Mouse (Mus musculus) MEL (cell line): ENCODE data around the gene Fbxo48. TPM values are rescaled to one million over a fixed set of nuclear protein-coding genes. Genes with fewer than 3 reads are reported as not detected.

Experiments
- DNase-seq: peaks from one replicate; pipeline ENCODE4 v3.0.0; 2011; ENCODE audit warnings: low read depth, low spot score
- H3K27ac ChIP-seq: 2 replicates; pipeline ENCODE4 v1.5.1; 2012; ENCODE audit warnings: low read depth, mild to moderate bottlenecking, control low read depth, low read length, moderate library complexity; ENCODE audit not compliant: control insufficient read depth
- H3K27me3 ChIP-seq, 2 experiments: fragments of 150-350 bp in 1 of 2; sonication (generic) in 1 of 2; 2 replicates each; pipeline ENCODE4 v1.6.1; 2012; ENCODE audit warnings: low read length in 2 of 2, mild to moderate bottlenecking in 2 of 2, improper control_type of control experiment in 1 of 2, moderate library complexity in 1 of 2; ENCODE audit not compliant: insufficient read depth in 2 of 2, control insufficient read depth in 1 of 2
- H3K36me3 ChIP-seq, 2 experiments: 2 replicates each; pipeline ENCODE4 v1.6.1; 2012 to 2014; ENCODE audit warnings: low read length in 2 of 2, improper control_type of control experiment in 1 of 2, inconsistent platforms in 1 of 2, mild to moderate bottlenecking in 1 of 2; ENCODE audit not compliant: insufficient read depth in 2 of 2, control insufficient read depth in 1 of 2
- H3K4me1 ChIP-seq, 2 experiments: fragments of 150-350 bp in 1 of 2; sonication (generic) in 1 of 2; 2 replicates each; pipeline ENCODE4 v1.6.1; 2012; ENCODE audit warnings: low read length in 2 of 2, improper control_type of control experiment in 1 of 2, mild to moderate bottlenecking in 1 of 2; ENCODE audit not compliant: insufficient read depth in 2 of 2, control insufficient read depth in 1 of 2
- H3K4me3 ChIP-seq, 2 experiments: fragments of 150-350 bp in 1 of 2; sonication (generic) in 1 of 2; 2 replicates each; pipeline ENCODE4 v1.5.1; 2012; ENCODE audit warnings: low read depth in 2 of 2, low read length in 2 of 2, mild to moderate bottlenecking in 2 of 2, moderate library complexity in 2 of 2, control low read depth in 1 of 2, improper control_type of control experiment in 1 of 2; ENCODE audit not compliant: control insufficient read depth in 1 of 2, insufficient read depth in 1 of 2
- H3K79me2 ChIP-seq: 2 replicates; pipeline ENCODE4 v1.6.1; 2012; ENCODE audit warnings: mild to moderate bottlenecking, low read length, moderate library complexity; ENCODE audit not compliant: control insufficient read depth, poor library complexity, insufficient read depth
- H3K9ac ChIP-seq: 2 replicates; pipeline ENCODE4 v1.6.1; 2012; ENCODE audit warnings: low read depth, mild to moderate bottlenecking, control low read depth, low read length, moderate library complexity; ENCODE audit not compliant: control insufficient read depth, poor library complexity, severe bottlenecking
- H3K9me3 ChIP-seq: fragments of 150-350 bp; sonication (generic); replicated peaks from 2 replicates; pipeline ENCODE4 v1.6.1; 2012; ENCODE audit warnings: mild to moderate bottlenecking, low read length, improper control_type of control experiment, moderate library complexity; ENCODE audit not compliant: insufficient read depth
- BHLHE40 ChIP-seq: IDR thresholded peaks from 2 replicates; pipeline ENCODE4 v1.6.1; 2012; ENCODE audit warnings: low read depth, mild to moderate bottlenecking, inconsistent platforms, low read length, improper control_type of control experiment, borderline replicate concordance
- CHD1 ChIP-seq: IDR thresholded peaks from 2 replicates; pipeline ENCODE4 v1.6.1; 2012; ENCODE audit warnings: low read depth, mild to moderate bottlenecking, inconsistent platforms, low read length, improper control_type of control experiment
- CTCF ChIP-seq, 3 experiments: IDR thresholded peaks in 2 of 3; conservative IDR thresholded peaks in 1 of 3; 2 replicates each; pipeline ENCODE4 v1.5.1; 2011 to 2012; ENCODE audit warnings: low read length in 3 of 3, low read depth in 2 of 3, mild to moderate bottlenecking in 2 of 3, improper control_type of control experiment in 1 of 3, inconsistent platforms in 1 of 3, mixed read lengths in 1 of 3, moderate library complexity in 1 of 3; ENCODE audit not compliant: control insufficient read depth in 1 of 3, insufficient read depth in 1 of 3, poor library complexity in 1 of 3, severe bottlenecking in 1 of 3
- E2F4 ChIP-seq: IDR thresholded peaks from 2 replicates; pipeline ENCODE4 v1.6.1; 2011; ENCODE audit warnings: low read depth, low read length, improper control_type of control experiment, borderline replicate concordance
- ELF1 ChIP-seq: IDR thresholded peaks from 2 replicates; pipeline ENCODE4 v1.6.1; 2014; ENCODE audit warnings: low read depth, mild to moderate bottlenecking, inconsistent platforms, low read length, improper control_type of control experiment, moderate library complexity
- EP300 ChIP-seq, 2 experiments: IDR thresholded peaks; 2 replicates each; pipeline ENCODE4 v1.6.1; 2011; ENCODE audit warnings: improper control_type of control experiment in 2 of 2, low read length in 2 of 2, low read depth in 1 of 2, mild to moderate bottlenecking in 1 of 2
- ETS1 ChIP-seq: IDR thresholded peaks from 2 replicates; pipeline ENCODE4 v1.6.1; 2012; ENCODE audit warnings: low read depth, mild to moderate bottlenecking, inconsistent platforms, low read length, improper control_type of control experiment, moderate library complexity
- GABPA ChIP-seq: IDR thresholded peaks from 2 replicates; pipeline ENCODE4 v1.6.1; 2012; ENCODE audit warnings: low read depth, mild to moderate bottlenecking, inconsistent platforms, low read length, improper control_type of control experiment, moderate library complexity
- GATA1 ChIP-seq: IDR thresholded peaks from 2 replicates; pipeline ENCODE4 v1.6.1; 2011; ENCODE audit warnings: low read depth, low read length, improper control_type of control experiment
- HCFC1 ChIP-seq: IDR thresholded peaks from 2 replicates; pipeline ENCODE4 v1.6.1; 2012; ENCODE audit warnings: low read depth, mild to moderate bottlenecking, inconsistent platforms, low read length, improper control_type of control experiment, moderate library complexity
- JUND ChIP-seq: IDR thresholded peaks from 2 replicates; pipeline ENCODE4 v1.6.1; 2011; ENCODE audit warnings: low read depth, mild to moderate bottlenecking, improper control_type of control experiment, low read length
- KAT2A ChIP-seq: conservative IDR thresholded peaks from 2 replicates; pipeline ENCODE4 v1.6.1; 2012; ENCODE audit warnings: low read depth, low read length, improper control_type of control experiment, inconsistent platforms
- MAFK ChIP-seq: IDR thresholded peaks from 2 replicates; pipeline ENCODE4 v1.6.1; 2011; ENCODE audit warnings: low read depth, mild to moderate bottlenecking, low read length, improper control_type of control experiment, borderline replicate concordance
- MAX ChIP-seq: IDR thresholded peaks from 2 replicates; pipeline ENCODE4 v1.6.1; 2011; ENCODE audit warnings: low read length, improper control_type of control experiment
- MAZ ChIP-seq: IDR thresholded peaks from 2 replicates; pipeline ENCODE4 v1.6.1; 2012; ENCODE audit warnings: low read depth, mild to moderate bottlenecking, inconsistent platforms, low read length, improper control_type of control experiment
- MEF2A ChIP-seq: IDR thresholded peaks from 2 replicates; pipeline ENCODE4 v1.6.1; 2014; ENCODE audit warnings: low read depth, mild to moderate bottlenecking, inconsistent platforms, low read length, improper control_type of control experiment; ENCODE audit not compliant: poor library complexity, insufficient replicate concordance, severe bottlenecking; ENCODE audit errors: extremely low read depth
- MXI1 ChIP-seq: IDR thresholded peaks from 2 replicates; pipeline ENCODE4 v1.6.1; 2011; ENCODE audit warnings: mild to moderate bottlenecking, low read depth, low read length, improper control_type of control experiment
- MYB ChIP-seq: IDR thresholded peaks from 2 replicates; pipeline ENCODE4 v1.6.1; 2011; ENCODE audit warnings: mild to moderate bottlenecking, low read depth, low read length, improper control_type of control experiment
- MYC ChIP-seq: IDR thresholded peaks from 2 replicates; pipeline ENCODE4 v1.6.1; 2011; ENCODE audit warnings: low read depth, mild to moderate bottlenecking, low read length, improper control_type of control experiment, moderate library complexity
- NELFE ChIP-seq: IDR thresholded peaks from 2 replicates; pipeline ENCODE4 v1.6.1; 2011; ENCODE audit warnings: low read depth, low read length, improper control_type of control experiment
- NRF1 ChIP-seq: IDR thresholded peaks from 2 replicates; pipeline ENCODE4 v1.6.1; 2014; ENCODE audit warnings: low read depth, mild to moderate bottlenecking, inconsistent platforms, low read length, improper control_type of control experiment, moderate library complexity; ENCODE audit not compliant: poor library complexity, insufficient read depth, severe bottlenecking
- POLR2A ChIP-seq, 2 experiments: IDR thresholded peaks; 2 replicates each; pipeline ENCODE4 v1.6.1; 2011 to 2012; ENCODE audit warnings: low read length in 2 of 2, mild to moderate bottlenecking in 2 of 2, control low read depth in 1 of 2, improper control_type of control experiment in 1 of 2, low read depth in 1 of 2, moderate library complexity in 1 of 2; ENCODE audit not compliant: control insufficient read depth in 1 of 2, insufficient read depth in 1 of 2, poor library complexity in 1 of 2
- POLR2AphosphoS2 ChIP-seq: IDR thresholded peaks from 2 replicates; pipeline ENCODE4 v1.6.1; 2011; ENCODE audit warnings: low read length, improper control_type of control experiment
- POLR2AphosphoS5 ChIP-seq: IDR thresholded peaks from 2 replicates; pipeline ENCODE4 v1.6.1; 2012; ENCODE audit warnings: low read depth, borderline replicate concordance, mild to moderate bottlenecking, inconsistent platforms, low read length, moderate library complexity, mixed read lengths
- RAD21 ChIP-seq: IDR thresholded peaks from 2 replicates; pipeline ENCODE4 v1.6.1; 2011; ENCODE audit warnings: mild to moderate bottlenecking, low read depth, low read length, improper control_type of control experiment
- RCOR1 ChIP-seq: IDR thresholded peaks from 2 replicates; pipeline ENCODE4 v1.6.1; 2012; ENCODE audit warnings: low read depth, mild to moderate bottlenecking, inconsistent platforms, low read length, improper control_type of control experiment
- SMC3 ChIP-seq: IDR thresholded peaks from 2 replicates; pipeline ENCODE4 v1.6.1; 2011; ENCODE audit warnings: low read depth, low read length, improper control_type of control experiment
- TBP ChIP-seq: IDR thresholded peaks from 2 replicates; pipeline ENCODE4 v1.8.0; 2011; ENCODE audit warnings: low read depth, low read length, improper control_type of control experiment
- TCF12 ChIP-seq: IDR thresholded peaks from 2 replicates; pipeline ENCODE4 v1.6.1; 2014; ENCODE audit warnings: low read depth, mild to moderate bottlenecking, inconsistent platforms, low read length, improper control_type of control experiment, moderate library complexity
- UBTF ChIP-seq: IDR thresholded peaks from 2 replicates; pipeline ENCODE4 v1.6.1; 2012; ENCODE audit warnings: low read depth, mild to moderate bottlenecking, inconsistent platforms, low read length, improper control_type of control experiment, moderate library complexity, borderline replicate concordance; ENCODE audit not compliant: insufficient read depth
- USF2 ChIP-seq, 2 experiments: IDR thresholded peaks; 2 replicates each; pipeline ENCODE4 v1.6.1; 2011 to 2012; ENCODE audit warnings: improper control_type of control experiment in 2 of 2, low read length in 2 of 2, borderline replicate concordance in 1 of 2, inconsistent platforms in 1 of 2, low read depth in 1 of 2, mild to moderate bottlenecking in 1 of 2; ENCODE audit not compliant: insufficient read depth in 1 of 2
- ZKSCAN1 ChIP-seq: IDR thresholded peaks from 2 replicates; pipeline ENCODE4 v1.6.1; 2012; ENCODE audit warnings: low read depth, mild to moderate bottlenecking, inconsistent platforms, low read length, improper control_type of control experiment, moderate library complexity
- ZMIZ1 ChIP-seq: IDR thresholded peaks from 2 replicates; pipeline ENCODE4 v1.6.1; 2012; ENCODE audit warnings: low read depth, mild to moderate bottlenecking, inconsistent platforms, low read length, improper control_type of control experiment, moderate library complexity
- ZNF384 ChIP-seq: IDR thresholded peaks from 2 replicates; pipeline ENCODE4 v1.6.1; 2012; ENCODE audit warnings: low read depth, mild to moderate bottlenecking, inconsistent platforms, low read length, improper control_type of control experiment
- polyA plus RNA-seq, 2 experiments: library from polyadenylated mRNA; stranded (reverse) in 1 of 2; unstranded in 1 of 2; fragments of >175 nt in 1 of 2; fragments of >200 nt in 1 of 2; gene quantifications; 2 replicates each; pipeline versions ENCODE4 v1.2.1 to v1.2.4; 2012; ENCODE audit warnings: low replicate concordance in 2 of 2, low read depth in 1 of 2; ENCODE audit not compliant: insufficient read length in 2 of 2, insufficient read depth in 1 of 2, missing spikeins in 1 of 2
- total RNA-seq: library from RNA; depleted of rRNA; stranded (reverse); fragments of 300-350 nt; gene quantifications from 2 replicates; pipeline ENCODE4 v1.2.3, GENCODE M21; 2012; rRNA removed

Fbxo48 gene
- total RNA-seq (3.4 and 3.7 TPM in 2 replicates), polyA plus RNA-seq (1 to 10 TPM in 1 of 2 experiments, not detected in 1; 5.2 TPM)

GRCm38 (mm10) chr11:16950976-16951760 lies at the start of gene Fbxo48:
TSS of gene Fbxo48 (plus strand) at chr11:16951375.
- H3K27me3 ChIP-seq: no peaks in the 10 kb centered on the region
- peaks cover 10% of the 10 kb centered on the region for H3K79me2 ChIP-seq
- H3K9ac ChIP-seq: peak within 1 kb of the TSS; percentile 76
- DNase-seq: peak; percentile 100
- H3K36me3 ChIP-seq: peaks cover 0 to 31% of the 10 kb centered on the region in 2 experiments; a peak in 2 of 4 replicates
- peak within 1 kb of the TSS; percentile 69 for H3K27ac ChIP-seq
- no peaks in the 10 kb centered on the region for H3K9me3 ChIP-seq
- peaks cover 2 to 13% of the 10 kb centered on the region in 2 experiments; a peak in 2 of 4 replicates for H3K4me1 ChIP-seq
- peak within 1 kb of the TSS; percentile 52 to 64 for H3K4me3 ChIP-seq
- TF ChIP-seq CTCF (IDR thresholded peaks at IDR 0.05 in 2 of 3, conservative IDR thresholded peaks at IDR 0.05 in 1 of 3; ENCODE audit: control insufficient read depth in 1 of 3, insufficient read depth in 1 of 3, low read depth in 2 of 3, low read length in 3 of 3, poor library complexity in 1 of 3, severe bottlenecking in 1 of 3) (no peak), ZMIZ1 (peak; percentile 98), RAD21 (no peak), EP300 (IDR thresholded peaks at IDR 0.05; ENCODE audit: low read depth in 1 of 2, low read length in 2 of 2) (0 out of 4 replicates have a peak, but pooled peaks have one; percentile 19 to 32), SMC3 (no peak), ZNF384 (no peak), MYC (no peak; the same call in none of the 2 replicates), MAFK (no peak), ETS1 (no peak), NRF1 (0 out of 2 replicates have a peak, but pooled peaks have one; percentile 3), MAZ (no peak), POLR2AphosphoS5 (no peak), HCFC1 (peak; percentile 94), ELF1 (peak; percentile 95), MXI1 (peak; percentile 87), TBP (peak; percentile 87), RCOR1 (0 out of 2 replicates have a peak, but pooled peaks have one; percentile 15), NELFE (peak; percentile 96), ZKSCAN1 (no peak), TCF12 (no peak; the same call in 1 of the 2 replicates), MAX (peak; percentile 38; the same call in 1 of the 2 replicates), MEF2A (no peak), GATA1 (no peak), E2F4 (peak; percentile 96), MYB (no peak), UBTF (no peak), CHD1 (no peak), POLR2A (IDR thresholded peaks at IDR 0.05; ENCODE audit: control insufficient read depth in 1 of 2, insufficient read depth in 1 of 2, low read depth in 1 of 2, low read length in 2 of 2, poor library complexity in 1 of 2) (peak; percentile 95 to 99), GABPA (no peak), USF2 (IDR thresholded peaks at IDR 0.05; ENCODE audit: borderline replicate concordance in 1 of 2, insufficient read depth in 1 of 2, low read depth in 1 of 2, low read length in 2 of 2) (no peak), KAT2A (peak; percentile 89), BHLHE40 (no peak), JUND (no peak), POLR2AphosphoS2 (peak; percentile 91)
